ENCODE assay signal across 16 mouse cellular contexts in genomic region chr2:125515291-125516057, GRCm38 (mm10). TPM values are rescaled to one million over a fixed set of nuclear protein-coding genes. Genes with fewer than 3 reads are reported as not detected.
DNase-seq lines count a peak whose midpoint lies in the region; ATAC-seq and TF ChIP-seq lines count a peak whose summit lies in the region.
"Had no signal": no experiment of that assay in that cellular context is flagged by ENCODE, and none has a peak within 500 bp of the region (broad histone marks: within the 10 kb centered on the region; RNA-seq: fewer than 3 reads in every experiment).

No protein-coding gene starts in this region.

- no peak overlapping the region for H3K9ac ChIP-seq in heart, embryonic 13.5 days
- no peak overlapping the region for H3K9ac ChIP-seq in forebrain, postnatal 0 days
- H3K9ac ChIP-seq: embryonic facial prominence, embryonic 15.5 days; limb, embryonic 12.5 days had no signal

- no peak for DNase-seq in heart, postnatal 36 days
- DNase-seq in right cerebral cortex, postnatal 14 days: peak; percentile 13
- no peak for DNase-seq in right cerebral cortex, postnatal 25 days
- DNase-seq in forebrain, postnatal 0 days: peak; percentile 53
- no peak for DNase-seq in spleen, adult 18-20 months
- no peak for DNase-seq in urinary bladder, postnatal 4 days (ENCODE audit: low spot score in 2 of 2)
- DNase-seq: cerebellum, postnatal 36 days; kidney, postnatal 25 days; thymus, postnatal 4 days had no signal

- intact Hi-C loops in heart, postnatal 36 days (cut with DNase I): no loop called here

- H3K4me1 ChIP-seq in heart, embryonic 13.5 days: peaks cover 26% of the 10 kb centered on the region
- H3K4me1 ChIP-seq in forebrain, postnatal 0 days (ENCODE audit: insufficient read depth): no peaks in the 10 kb centered on the region
- H3K4me1 ChIP-seq: embryonic facial prominence, embryonic 15.5 days had no signal

- ATAC-seq in heart, embryonic 13.5 days (ENCODE audit: extremely low read depth, insufficient number of reproducible peaks, low FRiP score, low TSS enrichment): no peak
- peak; percentile 90 for ATAC-seq in forebrain, postnatal 0 days

- H3K4me2 ChIP-seq in heart, embryonic 13.5 days: no peak overlapping the region
- H3K4me2 ChIP-seq in forebrain, postnatal 0 days (ENCODE audit: low read depth): no peak overlapping the region
- H3K4me2 ChIP-seq: embryonic facial prominence, embryonic 15.5 days; limb, embryonic 12.5 days had no signal

- H3K27me3 ChIP-seq in heart, embryonic 13.5 days (replicated peaks): no peaks in the 10 kb centered on the region
- no peaks in the 10 kb centered on the region for H3K27me3 ChIP-seq in forebrain, postnatal 0 days (ENCODE audit: insufficient read depth, low read length)
- H3K27me3 ChIP-seq: CH12.LX; embryonic facial prominence, embryonic 15.5 days had no signal

- H3K36me3 ChIP-seq in heart, embryonic 13.5 days: no peaks in the 10 kb centered on the region
- H3K36me3 ChIP-seq in forebrain, postnatal 0 days (ENCODE audit: insufficient read depth): no peaks in the 10 kb centered on the region
- H3K36me3 ChIP-seq: embryonic facial prominence, embryonic 15.5 days; hindbrain, embryonic 10.5 days; limb, embryonic 12.5 days had no signal

- no peak overlapping the region for H3K4me3 ChIP-seq in heart, embryonic 13.5 days
- no peak overlapping the region for H3K4me3 ChIP-seq in forebrain, postnatal 0 days (ENCODE audit: low read depth, low read length)
- H3K4me3 ChIP-seq: embryonic facial prominence, embryonic 15.5 days; hindbrain, embryonic 10.5 days; limb, embryonic 12.5 days; megakaryocyte, embryonic 14.5 days had no signal

- no peaks in the 10 kb centered on the region for H3K9me3 ChIP-seq in heart, embryonic 13.5 days
- no peaks in the 10 kb centered on the region for H3K9me3 ChIP-seq in forebrain, postnatal 0 days (ENCODE audit: low read length)
- H3K9me3 ChIP-seq: embryonic facial prominence, embryonic 15.5 days; hindbrain, embryonic 10.5 days; limb, embryonic 12.5 days had no signal

- WGBS in heart, embryonic 13.5 days: 38% methylated on average over 12 of the region's 12 CpGs
- WGBS in forebrain, postnatal 0 days: 61% methylated on average over 12 of the region's 12 CpGs

- H3K27ac ChIP-seq in heart, embryonic 13.5 days (replicated peaks): peak overlapping the region; percentile 82
- peak overlapping the region; percentile 51 for H3K27ac ChIP-seq in forebrain, postnatal 0 days (ENCODE audit: low read depth, low read length)
- H3K27ac ChIP-seq: embryonic facial prominence, embryonic 15.5 days; limb, embryonic 12.5 days had no signal

- TF ChIP-seq CTCF in forebrain, postnatal 0 days (IDR thresholded peaks at IDR 0.05; ENCODE audit: low read depth): no peak

RNA-seq across cellular contexts. Expression of gene Fbn1, which starts 7.7 kb away (rescaled TPM):
- polyA plus RNA-seq in heart, embryonic 13.5 days (2015; fragmentation: Nextera tagmentation; extraction: Ambion mirVana): 16.8 and 19.3 TPM in 2 replicates
- 10 to 100 TPM; 58.3 to 66.6 TPM for total RNA-seq in heart, postnatal 36 days (2021)
- 10.7 and 16.7 TPM in 2 replicates for total RNA-seq in forebrain, postnatal 0 days (2014; rRNA removed)
- polyA plus RNA-seq in forebrain, postnatal 0 days (2015; fragmentation: Nextera tagmentation; extraction: Ambion mirVana): 1.1 and 1.7 TPM in 2 replicates

RNA-seq across cellular contexts. Expression of gene Gm9913, which starts 10.6 kb away (rescaled TPM):
- 0.17 and 0.32 TPM in 2 replicates for polyA plus RNA-seq in heart, embryonic 13.5 days (2015; fragmentation: Nextera tagmentation; extraction: Ambion mirVana)
- total RNA-seq in heart, postnatal 36 days (2021): under 1 TPM; 0.11 to 0.14 TPM
- total RNA-seq in forebrain, postnatal 0 days (2014; rRNA removed): 0.05 and 0.15 TPM in 2 replicates
- 0.09 and 0.23 TPM in 2 replicates for polyA plus RNA-seq in forebrain, postnatal 0 days (2015; fragmentation: Nextera tagmentation; extraction: Ambion mirVana)
- total RNA-seq: adrenal gland, adult 2 months; CH12.LX had no signal
- polyA plus RNA-seq: adrenal gland, adult 2 months had no signal

Comparison
In these comparisons a context has a peak if more than half of its experiments do, and no peak if none do; other contexts are left out.
1. DNase-seq: peak in right cerebral cortex, postnatal 14 days (single experiment) and forebrain, postnatal 0 days (single experiment); none in heart, postnatal 36 days (0 of 2), right cerebral cortex, postnatal 25 days (single experiment), spleen, adult 18-20 months (0 of 2) and urinary bladder, postnatal 4 days (0 of 2).